Mouse (Mus musculus) kidney, adult 11 months (tissue): ENCODE data around the gene Trip12.

Experiments used
- DNase-seq: peaks from one replicate; pipeline ENCODE4 v3.0.0; 2022

Trip12 gene

GRCm38 (mm10) chr1:84840018-84840664, at the start of gene Trip12:
TSS of gene Trip12 (minus strand) at chr1:84840516.
- no peak for DNase-seq

- DNase-seq: no peak
Measured at GRCm38 (mm10) chr1:84890005-84890393, 49.7 kb upstream of the Trip12 start.

GRCm38 (mm10) chr1:84889330-84890004, 49.2 kb upstream of the Trip12 start:
- DNase-seq: no peak

- DNase-seq: no peak
Measured at GRCm38 (mm10) chr1:84885921-84886320, 45.6 kb upstream of the Trip12 start.

GRCm38 (mm10) chr1:84885174-84885573, 44.9 kb upstream of the Trip12 start:
- no peak for DNase-seq

GRCm38 (mm10) chr1:84883889-84884288, 43.6 kb upstream of the Trip12 start:
- no peak for DNase-seq

- DNase-seq: no peak
Measured at GRCm38 (mm10) chr1:84882937-84883336, 42.6 kb upstream of the Trip12 start.

- DNase-seq: no peak
Measured at GRCm38 (mm10) chr1:84882066-84882532, 41.8 kb upstream of the Trip12 start.

- no peak for DNase-seq
Measured at GRCm38 (mm10) chr1:84881248-84882065, 41.1 kb upstream of the Trip12 start.

- peak; percentile 50 for DNase-seq
Measured at GRCm38 (mm10) chr1:84879571-84880120, 39.3 kb upstream of the Trip12 start.

GRCm38 (mm10) chr1:84877590-84877989, 37.3 kb upstream of the Trip12 start:
- peak; percentile 70 for DNase-seq

- DNase-seq: no peak
Measured at GRCm38 (mm10) chr1:84872939-84873338, 32.6 kb upstream of the Trip12 start.

GRCm38 (mm10) chr1:84872105-84872504, 31.8 kb upstream of the Trip12 start:
- peak; percentile 82 for DNase-seq

- DNase-seq: peak; percentile 87
Measured at GRCm38 (mm10) chr1:84871131-84871530, 30.8 kb upstream of the Trip12 start.

- DNase-seq: peak; percentile 45
Measured at GRCm38 (mm10) chr1:84869498-84869897, 29.2 kb upstream of the Trip12 start.

GRCm38 (mm10) chr1:84868841-84869240, 28.5 kb upstream of the Trip12 start:
- DNase-seq: no peak

GRCm38 (mm10) chr1:84868311-84868710, 28.0 kb upstream of the Trip12 start:
- no peak for DNase-seq

- DNase-seq: no peak
Measured at GRCm38 (mm10) chr1:84866706-84867230, 26.5 kb upstream of the Trip12 start.

GRCm38 (mm10) chr1:84866231-84866630, 25.9 kb upstream of the Trip12 start:
- peak; percentile 63 for DNase-seq

GRCm38 (mm10) chr1:84864645-84865044, 24.3 kb upstream of the Trip12 start:
- no peak for DNase-seq

GRCm38 (mm10) chr1:84861255-84861630, 20.9 kb upstream of the Trip12 start:
- DNase-seq: no peak

GRCm38 (mm10) chr1:84860360-84861254, 20.3 kb upstream of the Trip12 start:
- DNase-seq: no peak
